Mouse (Mus musculus) stomach, postnatal 0 days (tissue): ENCODE measurements at regions not wholly inside any gene's neighbourhood (a gene's known extent, or its start where the extent isn't known, plus 50 kb on each side); places are given as distances from the start of the nearest gene placed in this dataset.

Experiments
- CTCF ChIP-seq: IDR thresholded peaks from 2 replicates; pipeline ENCODE4 v1.5.1; 2016; ENCODE audit warnings: antibody characterized with exemption, low read depth, mild to moderate bottlenecking, moderate library complexity
- EP300 ChIP-seq: optimal IDR thresholded peaks from 2 replicates; pipeline ENCODE3; 2016; ENCODE audit warnings: antibody characterized with exemption

- TF ChIP-seq CTCF, result no peak
- TF ChIP-seq EP300, result no peak
Measured at GRCm38 (mm10) chr3:6866148-6866483, 245.9 kb upstream of the 1700008P02Rik start.
